ENCODE assay signal across 15 mouse cellular contexts in the genomic region with DNA sequence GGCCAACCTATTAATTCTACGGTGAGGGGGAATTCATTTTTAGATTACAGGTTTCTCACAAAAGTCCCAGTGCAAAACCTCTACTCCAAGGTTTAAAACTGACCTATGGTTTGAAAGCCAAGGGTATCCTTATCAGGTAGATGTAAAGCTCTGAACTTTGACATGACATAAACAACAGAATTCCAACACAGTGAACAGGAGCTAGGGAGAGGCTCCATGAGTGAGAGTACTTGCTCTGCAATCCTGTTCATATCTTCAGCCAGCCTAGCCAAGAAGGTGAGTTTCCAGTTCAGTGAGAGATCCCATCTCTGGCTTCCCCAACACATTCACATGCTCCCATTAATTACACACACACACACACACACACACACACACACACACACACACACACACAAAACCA.
"Had no signal": no experiment of that assay in that cellular context is flagged by ENCODE, and none has a peak within 500 bp of the region (broad histone marks: within the 10 kb centered on the region; RNA-seq: fewer than 3 reads in every experiment).

No protein-coding gene starts in this region.

- H3K4me3 ChIP-seq: liver, embryonic 13.5 days; liver, embryonic 15.5 days; midbrain, embryonic 10.5 days; midbrain, embryonic 12.5 days; midbrain, embryonic 15.5 days; neural tube, embryonic 12.5 days; stomach, embryonic 15.5 days had no signal

- ATAC-seq: midbrain, embryonic 15.5 days had no signal

- H3K9me3 ChIP-seq: liver, embryonic 13.5 days; liver, embryonic 15.5 days; midbrain, embryonic 10.5 days; midbrain, embryonic 12.5 days; midbrain, embryonic 15.5 days; neural tube, embryonic 12.5 days; stomach, embryonic 15.5 days had no signal

- DNase-seq: liver, embryonic 13.5 days; lung, adult 18-20 months; lung, embryonic 14.5 days; lung, postnatal 10 days; right cerebral cortex, postnatal 25 days; right cerebral cortex, postnatal 4 days; thymus, adult 2 months; thymus, postnatal 25 days had no signal

- H3K27ac ChIP-seq: liver, embryonic 13.5 days; liver, embryonic 15.5 days; midbrain, embryonic 10.5 days; midbrain, embryonic 12.5 days; midbrain, embryonic 15.5 days; neural tube, embryonic 12.5 days; stomach, embryonic 15.5 days; stomach, postnatal 0 days had no signal

- H3K9ac ChIP-seq: liver, embryonic 13.5 days; liver, embryonic 15.5 days; lung, embryonic 14.5 days; midbrain, embryonic 12.5 days; midbrain, embryonic 15.5 days; neural tube, embryonic 12.5 days; stomach, embryonic 15.5 days had no signal

- H3K4me2 ChIP-seq: liver, embryonic 13.5 days; liver, embryonic 15.5 days; lung, embryonic 14.5 days; midbrain, embryonic 12.5 days; midbrain, embryonic 15.5 days; neural tube, embryonic 12.5 days; stomach, embryonic 15.5 days had no signal

- H3K27me3 ChIP-seq: liver, embryonic 13.5 days; liver, embryonic 15.5 days; midbrain, embryonic 12.5 days; midbrain, embryonic 15.5 days; neural tube, embryonic 12.5 days; stomach, embryonic 15.5 days had no signal

- H3K36me3 ChIP-seq: liver, embryonic 13.5 days; liver, embryonic 15.5 days; midbrain, embryonic 10.5 days; midbrain, embryonic 12.5 days; midbrain, embryonic 15.5 days; neural tube, embryonic 12.5 days; stomach, embryonic 15.5 days had no signal

- H3K4me1 ChIP-seq: midbrain, embryonic 10.5 days; midbrain, embryonic 12.5 days; stomach, embryonic 15.5 days had no signal
